Mouse (Mus musculus): ENCODE data around the gene Sh3rf1. TPM values are rescaled to one million over a fixed set of nuclear protein-coding genes. Genes with fewer than 3 reads are reported as not detected.

The Sh3rf1 gene
- total RNA-seq, 2 experiments from 2014 or later = 8.0 to 8.8 TPM

- DNase-seq = no peak
- intact Hi-C loops (cut with DNase I) = no loop called here
Measured at GRCm38 (mm10) chr8:61442988-61443387, 219.3 kb downstream of the Sh3rf1 start.

DNA sequence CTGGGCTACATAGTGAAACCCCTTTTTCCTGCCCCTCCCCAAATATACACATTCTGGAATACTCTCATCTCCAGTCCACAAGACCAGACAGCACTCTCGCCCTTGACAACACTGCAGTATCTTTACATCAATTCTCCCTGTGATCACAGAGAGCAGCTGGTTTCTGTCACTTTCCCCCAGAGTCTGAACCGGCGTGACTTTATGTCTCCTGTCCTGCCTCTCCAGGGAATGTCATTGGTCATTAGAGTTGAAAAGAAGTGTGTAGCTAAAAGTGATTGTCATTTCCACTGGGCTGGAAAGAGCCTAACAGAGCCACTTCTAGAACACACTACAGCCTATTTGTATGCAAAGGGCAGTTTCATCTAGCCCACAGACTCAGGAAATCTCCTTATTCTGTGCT, 220.7 kb downstream of the Sh3rf1 start:
- DNase-seq = no peak
- intact Hi-C loops (cut with DNase I) = no loop called here

Other genes starting within 250 kb of the Sh3rf1 start
- 10 to 100 TPM; 33.6 to 36.1 TPM for gene Clcn3, start 240.6 kb upstream of the Sh3rf1 start, total RNA-seq (2021)
- gene Nek1, start 230.7 kb upstream of the Sh3rf1 start, total RNA-seq (2021) = 1 to 10 TPM; 7.8 to 7.9 TPM

Data from heart, postnatal 14 days (tissue).